Mouse (Mus musculus) lung, embryonic 15.5 days (tissue): ENCODE results near the gene Pde4d. TPM values are rescaled to one million over a fixed set of nuclear protein-coding genes. Genes with fewer than 3 reads are reported as not detected.

Source experiments
- ATAC-seq: fragments of 200-750 bp; cut with Nextera tagmentation; 2 replicates; pipeline ENCODE4 v1.8.0; 2017; ENCODE audit warnings: moderate number of reproducible peaks, borderline replicate concordance; ENCODE audit not compliant: low FRiP score, low TSS enrichment; ENCODE audit errors: extremely low read depth
- H3K27ac ChIP-seq: fragments of 300-500 bp; sonication (generic); 2 replicates; pipeline ENCODE4 v1.5.1; 2015; ENCODE audit warnings: moderate library complexity, mild to moderate bottlenecking, inconsistent platforms
- H3K27me3 ChIP-seq: fragments of 300-500 bp; sonication (generic); 2 replicates; pipeline ENCODE4 v1.6.1; 2015; ENCODE audit warnings: inconsistent platforms
- H3K36me3 ChIP-seq: fragments of 300-500 bp; sonication (generic); 2 replicates; pipeline ENCODE4 v1.6.1; 2015; ENCODE audit warnings: inconsistent platforms
- H3K4me1 ChIP-seq: fragments of 300-500 bp; sonication (generic); 2 replicates; pipeline ENCODE4 v1.6.1; 2015; ENCODE audit warnings: inconsistent platforms
- H3K4me2 ChIP-seq: fragments of 300-500 bp; sonication (generic); 2 replicates; pipeline ENCODE4 v1.6.1; 2015; ENCODE audit warnings: inconsistent platforms, mild to moderate bottlenecking, moderate library complexity
- H3K4me3 ChIP-seq: fragments of 300-500 bp; sonication (generic); 2 replicates; pipeline ENCODE4 v1.5.1; 2015; ENCODE audit warnings: mild to moderate bottlenecking, inconsistent platforms
- H3K9ac ChIP-seq: fragments of 300-500 bp; sonication (generic); 2 replicates; pipeline ENCODE4 v1.6.1; 2015; ENCODE audit warnings: inconsistent platforms
- H3K9me3 ChIP-seq: fragments of 300-500 bp; sonication (generic); 2 replicates; pipeline ENCODE4 v1.6.1; 2016; ENCODE audit warnings: inconsistent platforms
- WGBS: fragments of 180-500 bp; shearing (Covaris S2); methylation state at CpG from one replicate; pipeline ENCODE4 v1.1.7; 2015; 5-methylcytosine and 5-hydroxymethylcytosine counted together
- polyA plus RNA-seq: library from polyadenylated mRNA; unstranded; fragments of >200 nt; fragmentation: Nextera tagmentation; extraction: Ambion mirVana; gene quantifications from 2 replicates; pipeline ENCODE4 v1.2.1, GENCODE M21; 2015

The Pde4d gene
- polyA plus RNA-seq, 1 experiment from 2014 or later: 18.2 TPM

- no peak for ATAC-seq
- no peaks in the 10 kb centered on the region for H3K9me3 ChIP-seq
- H3K4me1 ChIP-seq: no peaks in the 10 kb centered on the region
Observed at GRCm38 (mm10) chr13:109074078-109074477, 624.3 kb downstream of the Pde4d start.

GRCm38 (mm10) chr13:109092654-109093053, 642.9 kb downstream of the Pde4d start:
- no peak overlapping the region for H3K4me3 ChIP-seq
- no peaks in the 10 kb centered on the region for H3K4me1 ChIP-seq
- no peak for ATAC-seq
- no peak overlapping the region for H3K4me2 ChIP-seq
- 69% methylated on average over 3 of the region's 3 CpGs for WGBS
- no peaks in the 10 kb centered on the region for H3K36me3 ChIP-seq
- H3K27me3 ChIP-seq: no peaks in the 10 kb centered on the region
- H3K9me3 ChIP-seq: no peaks in the 10 kb centered on the region
- H3K9ac ChIP-seq: no peak overlapping the region
- no peak overlapping the region for H3K27ac ChIP-seq

More at GRCm38 (mm10) chr13:109074078-109074477, 624.3 kb downstream of the Pde4d start:
- H3K27me3 ChIP-seq: no peaks in the 10 kb centered on the region
- H3K4me3 ChIP-seq: no peak overlapping the region
- 56% methylated on average over 4 of the region's 4 CpGs for WGBS
- no peak overlapping the region for H3K27ac ChIP-seq
- H3K9ac ChIP-seq: no peak overlapping the region
- H3K4me2 ChIP-seq: no peak overlapping the region
- no peaks in the 10 kb centered on the region for H3K36me3 ChIP-seq

- no peak overlapping the region for H3K9ac ChIP-seq
- ATAC-seq: no peak
- H3K27ac ChIP-seq: no peak overlapping the region
- H3K4me1 ChIP-seq: no peaks in the 10 kb centered on the region
- H3K4me3 ChIP-seq: no peak overlapping the region
- no peaks in the 10 kb centered on the region for H3K27me3 ChIP-seq
- H3K36me3 ChIP-seq: no peaks in the 10 kb centered on the region
- H3K4me2 ChIP-seq: no peak overlapping the region
- WGBS: 73% methylated on average over 2 of the region's 2 CpGs
- no peaks in the 10 kb centered on the region for H3K9me3 ChIP-seq
Observed at GRCm38 (mm10) chr13:109096654-109097053, 646.9 kb downstream of the Pde4d start.

GRCm38 (mm10) chr13:109116004-109116341, 666.2 kb downstream of the Pde4d start:
- no peaks in the 10 kb centered on the region for H3K36me3 ChIP-seq

GRCm38 (mm10) chr13:109116342-109117201, 666.8 kb downstream of the Pde4d start:
- peaks cover 27% of the 10 kb centered on the region for H3K27me3 ChIP-seq
- no peak overlapping the region for H3K27ac ChIP-seq
- peak overlapping the region; percentile 38 for H3K4me3 ChIP-seq
- ATAC-seq: peak; percentile 75
- no peaks in the 10 kb centered on the region for H3K9me3 ChIP-seq
- under 1% methylated on average over 53 of the region's 63 CpGs for WGBS
- no peaks in the 10 kb centered on the region for H3K36me3 ChIP-seq
- no peak overlapping the region for H3K9ac ChIP-seq
- peak overlapping the region; percentile 81 for H3K4me2 ChIP-seq
- peaks cover 9% of the 10 kb centered on the region for H3K4me1 ChIP-seq

More at GRCm38 (mm10) chr13:109116004-109116341, 666.2 kb downstream of the Pde4d start:
- no peak overlapping the region for H3K9ac ChIP-seq
- H3K9me3 ChIP-seq: no peaks in the 10 kb centered on the region
- WGBS: under 1% methylated on average over 8 of the region's 8 CpGs
- peaks cover 9% of the 10 kb centered on the region for H3K4me1 ChIP-seq
- ATAC-seq: peak; percentile 75
- no peak overlapping the region for H3K27ac ChIP-seq
- H3K27me3 ChIP-seq: peaks cover 27% of the 10 kb centered on the region
- peak overlapping the region; percentile 38 for H3K4me3 ChIP-seq
- H3K4me2 ChIP-seq: peak overlapping the region; percentile 81

- ATAC-seq: no peak
- Histone ChIP-seq H3K27ac (no peak overlapping the region), H3K4me1 (peaks cover 9% of the 10 kb centered on the region), H3K36me3 (no peaks in the 10 kb centered on the region), H3K4me2 (peak overlapping the region; percentile 81), H3K9ac (no peak overlapping the region), H3K4me3 (no peak overlapping the region), H3K9me3 (no peaks in the 10 kb centered on the region), H3K27me3 (peaks cover 27% of the 10 kb centered on the region)
- WGBS: 8% methylated on average over 14 of the region's 14 CpGs
Observed at GRCm38 (mm10) chr13:109117210-109117791, 667.6 kb downstream of the Pde4d start.

GRCm38 (mm10) chr13:109118296-109118800, 668.6 kb downstream of the Pde4d start:
- no peak overlapping the region for H3K4me3 ChIP-seq
- H3K9ac ChIP-seq: no peak overlapping the region
- H3K4me1 ChIP-seq: peaks cover 9% of the 10 kb centered on the region
- no peak overlapping the region for H3K4me2 ChIP-seq
- no peak overlapping the region for H3K27ac ChIP-seq
- no peaks in the 10 kb centered on the region for H3K9me3 ChIP-seq
- H3K27me3 ChIP-seq: peaks cover 27% of the 10 kb centered on the region
- 73% methylated on average over 1 of the region's 1 CpGs for WGBS
- ATAC-seq: no peak
- H3K36me3 ChIP-seq: no peaks in the 10 kb centered on the region

- H3K4me2 ChIP-seq: no peak overlapping the region
- 47% methylated on average over 3 of the region's 3 CpGs for WGBS
- no peak overlapping the region for H3K27ac ChIP-seq
- peaks cover under 1% of the 10 kb centered on the region for H3K4me1 ChIP-seq
- H3K9ac ChIP-seq: no peak overlapping the region
- no peak overlapping the region for H3K4me3 ChIP-seq
- H3K36me3 ChIP-seq: no peaks in the 10 kb centered on the region
- no peak for ATAC-seq
- H3K9me3 ChIP-seq: no peaks in the 10 kb centered on the region
- peaks cover 11% of the 10 kb centered on the region for H3K27me3 ChIP-seq
Observed at GRCm38 (mm10) chr13:109121867-109122266, 672.1 kb downstream of the Pde4d start.

- no peaks in the 10 kb centered on the region for H3K9me3 ChIP-seq
- H3K36me3 ChIP-seq: no peaks in the 10 kb centered on the region
- no peak overlapping the region for H3K9ac ChIP-seq
- no peak overlapping the region for H3K4me2 ChIP-seq
- H3K27ac ChIP-seq: no peak overlapping the region
- ATAC-seq: no peak
- WGBS: 64% methylated on average over 4 of the region's 4 CpGs
- H3K4me1 ChIP-seq: no peaks in the 10 kb centered on the region
- H3K4me3 ChIP-seq: no peak overlapping the region
- H3K27me3 ChIP-seq: no peaks in the 10 kb centered on the region
Observed at GRCm38 (mm10) chr13:109136405-109136804, 686.7 kb downstream of the Pde4d start.

- ATAC-seq: no peak
- WGBS: 50% methylated on average over 3 of the region's 3 CpGs
- Histone ChIP-seq H3K36me3 (no peaks in the 10 kb centered on the region), H3K9ac (no peak overlapping the region), H3K9me3 (no peaks in the 10 kb centered on the region), H3K27ac (no peak overlapping the region), H3K4me2 (no peak overlapping the region), H3K4me1 (no peaks in the 10 kb centered on the region), H3K27me3 (no peaks in the 10 kb centered on the region), H3K4me3 (no peak overlapping the region)
Observed at GRCm38 (mm10) chr13:109158703-109159102, 709.0 kb downstream of the Pde4d start.

- Histone ChIP-seq H3K27me3 (no peaks in the 10 kb centered on the region), H3K36me3 (no peaks in the 10 kb centered on the region), H3K4me1 (no peaks in the 10 kb centered on the region), H3K9me3 (no peaks in the 10 kb centered on the region), H3K9ac (no peak overlapping the region), H3K27ac (no peak overlapping the region), H3K4me3 (no peak overlapping the region), H3K4me2 (no peak overlapping the region)
- no peak for ATAC-seq
- 82% methylated on average over 9 of the region's 9 CpGs for WGBS
Observed at GRCm38 (mm10) chr13:109168556-109169334, 719.0 kb downstream of the Pde4d start.

GRCm38 (mm10) chr13:109169335-109169606, 719.5 kb downstream of the Pde4d start:
- H3K4me3 ChIP-seq: no peak overlapping the region
- H3K36me3 ChIP-seq: no peaks in the 10 kb centered on the region
- no peaks in the 10 kb centered on the region for H3K4me1 ChIP-seq
- H3K27me3 ChIP-seq: no peaks in the 10 kb centered on the region
- no peak for ATAC-seq
- WGBS: 72% methylated on average over 2 of the region's 2 CpGs
- no peak overlapping the region for H3K27ac ChIP-seq
- H3K9ac ChIP-seq: no peak overlapping the region
- H3K9me3 ChIP-seq: no peaks in the 10 kb centered on the region
- H3K4me2 ChIP-seq: no peak overlapping the region
